Mouse (Mus musculus): Measurements from ENCODE around the gene Atxn7l3b. TPM values are rescaled to one million over a fixed set of nuclear protein-coding genes. Genes with fewer than 3 reads are reported as not detected.

Atxn7l3b gene
- total and polyA plus RNA-seq, 2 experiments from 2014 or later = 262 to 419 TPM

- Histone ChIP-seq H3K27me3 (ENCODE audit: insufficient read depth, low read length) (no peaks in the 10 kb centered on the region), H3K9ac (no peak overlapping the region), H3K36me3 (ENCODE audit: insufficient read depth) (no peaks in the 10 kb centered on the region), H3K4me1 (ENCODE audit: insufficient read depth) (no peaks in the 10 kb centered on the region), H3K9me3 (ENCODE audit: low read length) (no peaks in the 10 kb centered on the region), H3K4me3 (ENCODE audit: low read depth, low read length) (no peak overlapping the region), H3K4me2 (ENCODE audit: low read depth) (no peak overlapping the region), H3K27ac (ENCODE audit: low read depth, low read length) (no peak overlapping the region)
- 23% methylated on average over 4 of the region's 4 CpGs for WGBS
- no peak for DNase-seq
- TF ChIP-seq CTCF (IDR thresholded peaks at IDR 0.05; ENCODE audit: low read depth) = no peak
- no peak for ATAC-seq
These were observed 32.2 kb downstream of the Atxn7l3b start for GRCm38 (mm10) chr10:112896636-112897035.

- ATAC-seq = no peak
These were observed 35.1 kb downstream of the Atxn7l3b start for GRCm38 (mm10) chr10:112893622-112894252.

GRCm38 (mm10) chr10:112884064-112884463, 44.7 kb downstream of the Atxn7l3b start:
- no peaks in the 10 kb centered on the region for H3K9me3 ChIP-seq (ENCODE audit: low read length)
- no peak for ATAC-seq
- H3K4me2 ChIP-seq (ENCODE audit: low read depth) = no peak overlapping the region
- DNase-seq = no peak
- no peak overlapping the region for H3K9ac ChIP-seq
- H3K4me3 ChIP-seq (ENCODE audit: low read depth, low read length) = no peak overlapping the region
- TF ChIP-seq CTCF (IDR thresholded peaks at IDR 0.05; ENCODE audit: low read depth) = no peak
- H3K27me3 ChIP-seq (ENCODE audit: insufficient read depth, low read length) = no peaks in the 10 kb centered on the region
- H3K36me3 ChIP-seq (ENCODE audit: insufficient read depth) = no peaks in the 10 kb centered on the region
- WGBS = 83% methylated on average over 9 of the region's 9 CpGs
- no peaks in the 10 kb centered on the region for H3K4me1 ChIP-seq (ENCODE audit: insufficient read depth)
- H3K27ac ChIP-seq (ENCODE audit: low read depth, low read length) = no peak overlapping the region

More at GRCm38 (mm10) chr10:112893622-112894252, 35.1 kb downstream of the Atxn7l3b start:
- H3K27me3 ChIP-seq (ENCODE audit: insufficient read depth, low read length) = no peaks in the 10 kb centered on the region
- WGBS = 95% methylated on average over 10 of the region's 10 CpGs
- no peak overlapping the region for H3K9ac ChIP-seq
- TF ChIP-seq CTCF (IDR thresholded peaks at IDR 0.05; ENCODE audit: low read depth) = no peak
- H3K36me3 ChIP-seq (ENCODE audit: insufficient read depth) = no peaks in the 10 kb centered on the region
- H3K4me1 ChIP-seq (ENCODE audit: insufficient read depth) = no peaks in the 10 kb centered on the region
- no peak overlapping the region for H3K27ac ChIP-seq (ENCODE audit: low read depth, low read length)
- H3K4me2 ChIP-seq (ENCODE audit: low read depth) = no peak overlapping the region
- no peaks in the 10 kb centered on the region for H3K9me3 ChIP-seq (ENCODE audit: low read length)
- no peak overlapping the region for H3K4me3 ChIP-seq (ENCODE audit: low read depth, low read length)
- no peak for DNase-seq

- DNase-seq = no peak
- no peak overlapping the region for H3K27ac ChIP-seq (ENCODE audit: low read depth, low read length)
- no peak overlapping the region for H3K4me3 ChIP-seq (ENCODE audit: low read depth, low read length)
- no peak for TF ChIP-seq CTCF (IDR thresholded peaks at IDR 0.05; ENCODE audit: low read depth)
- H3K4me1 ChIP-seq (ENCODE audit: insufficient read depth) = no peaks in the 10 kb centered on the region
- no peaks in the 10 kb centered on the region for H3K36me3 ChIP-seq (ENCODE audit: insufficient read depth)
- WGBS = 70% methylated on average over 3 of the region's 3 CpGs
- no peaks in the 10 kb centered on the region for H3K27me3 ChIP-seq (ENCODE audit: insufficient read depth, low read length)
- H3K9me3 ChIP-seq (ENCODE audit: low read length) = no peaks in the 10 kb centered on the region
- no peak overlapping the region for H3K4me2 ChIP-seq (ENCODE audit: low read depth)
- ATAC-seq = no peak
- no peak overlapping the region for H3K9ac ChIP-seq
These were observed 45.2 kb downstream of the Atxn7l3b start for GRCm38 (mm10) chr10:112883688-112884004.

- H3K9me3 ChIP-seq (ENCODE audit: low read length) = no peaks in the 10 kb centered on the region
- H3K27ac ChIP-seq (ENCODE audit: low read depth, low read length) = no peak overlapping the region
- no peak overlapping the region for H3K4me2 ChIP-seq (ENCODE audit: low read depth)
- no peak for TF ChIP-seq CTCF (IDR thresholded peaks at IDR 0.05; ENCODE audit: low read depth)
- H3K4me1 ChIP-seq (ENCODE audit: insufficient read depth) = no peaks in the 10 kb centered on the region
- DNase-seq (no peak), ATAC-seq (no peak)
- no peak overlapping the region for H3K4me3 ChIP-seq (ENCODE audit: low read depth, low read length)
- H3K27me3 ChIP-seq (ENCODE audit: insufficient read depth, low read length) = no peaks in the 10 kb centered on the region
- no peaks in the 10 kb centered on the region for H3K36me3 ChIP-seq (ENCODE audit: insufficient read depth)
- H3K9ac ChIP-seq = no peak overlapping the region
- WGBS = 26% methylated on average over 6 of the region's 6 CpGs
These were observed 45.8 kb downstream of the Atxn7l3b start for GRCm38 (mm10) chr10:112882789-112883687.

- Histone ChIP-seq H3K4me1 (ENCODE audit: insufficient read depth) (no peaks in the 10 kb centered on the region), H3K4me3 (ENCODE audit: low read depth, low read length) (no peak overlapping the region), H3K9ac (no peak overlapping the region), H3K27me3 (ENCODE audit: insufficient read depth, low read length) (no peaks in the 10 kb centered on the region), H3K36me3 (ENCODE audit: insufficient read depth) (no peaks in the 10 kb centered on the region), H3K4me2 (ENCODE audit: low read depth) (no peak overlapping the region), H3K9me3 (ENCODE audit: low read length) (no peaks in the 10 kb centered on the region), H3K27ac (ENCODE audit: low read depth, low read length) (no peak overlapping the region)
- 91% methylated on average over 3 of the region's 3 CpGs for WGBS
- no peak for DNase-seq
- TF ChIP-seq CTCF (IDR thresholded peaks at IDR 0.05; ENCODE audit: low read depth) = no peak
- ATAC-seq = no peak
These were observed 46.7 kb downstream of the Atxn7l3b start for GRCm38 (mm10) chr10:112882149-112882548.
